Mouse (Mus musculus) G1E (cell line): ENCODE data around the gene Itpk1. TPM values are rescaled to one million over a fixed set of nuclear protein-coding genes. Genes with fewer than 3 reads are reported as not detected.
"Not testable (repeated sequence)": the region's sequence is repeated elsewhere in the genome, so short reads cannot be mapped to it uniquely, and the experiment has no call there.

Experiments
- ATAC-seq: 2 replicates; pipeline ENCODE4 v1.8.0; 2016; ENCODE audit warnings: mild to moderate bottlenecking; ENCODE audit not compliant: insufficient number of reproducible peaks, poor library complexity, low FRiP score, severe bottlenecking; ENCODE audit errors: extremely low read depth
- DNase-seq: peaks from one replicate; pipeline ENCODE4 v3.0.0; 2012; ENCODE audit warnings: low spot score
- H3K27me3 ChIP-seq: 2 replicates; pipeline ENCODE4 v1.6.1; 2012; ENCODE audit warnings: mild to moderate bottlenecking, low read length, inconsistent platforms; ENCODE audit not compliant: insufficient read depth
- H3K36me3 ChIP-seq: replicated peaks from 2 replicates; pipeline ENCODE3; 2012; ENCODE audit warnings: mild to moderate bottlenecking, inconsistent platforms
- H3K4me1 ChIP-seq: 2 replicates; pipeline ENCODE4 v1.6.1; 2012; ENCODE audit warnings: low read depth, low read length, inconsistent platforms, mixed read lengths; ENCODE audit not compliant: insufficient read depth
- H3K4me3 ChIP-seq: 2 replicates; pipeline ENCODE4 v1.5.1; 2012; ENCODE audit warnings: low read depth, mild to moderate bottlenecking, inconsistent platforms, low read length, moderate library complexity, mixed read lengths
- H3K9me3 ChIP-seq: replicated peaks from 2 replicates; pipeline ENCODE4 v1.6.1; 2012; ENCODE audit warnings: inconsistent platforms
- CTCF ChIP-seq: IDR thresholded peaks from 2 replicates; pipeline ENCODE4 v1.5.1; 2012; ENCODE audit warnings: low read depth, low read length, inconsistent platforms, mixed read lengths
- GATA1 ChIP-seq: IDR thresholded peaks from 2 replicates; pipeline ENCODE4 v1.6.1; 2012; ENCODE audit warnings: borderline replicate concordance, low read length, inconsistent platforms, mixed read lengths
- GATA2 ChIP-seq: IDR thresholded peaks from 2 replicates; pipeline ENCODE4 v1.6.1; 2012; ENCODE audit warnings: low read depth, low read length, inconsistent platforms, borderline replicate concordance
- POLR2AphosphoS5 ChIP-seq: IDR thresholded peaks from 2 replicates; pipeline ENCODE4 v1.6.1; 2012; ENCODE audit warnings: low read depth, low read length, inconsistent platforms; ENCODE audit not compliant: insufficient replicate concordance
- TAL1 ChIP-seq: conservative IDR thresholded peaks from 2 replicates; pipeline ENCODE4 v1.6.1; 2012; ENCODE audit warnings: low read depth, low read length, inconsistent platforms, mixed read lengths
- polyA plus RNA-seq: library from polyadenylated mRNA; stranded (reverse); fragments of >175 nt; gene quantifications from 2 replicates; pipeline ENCODE4 v1.2.3, GENCODE M21; 2012
- total RNA-seq, 2 experiments: library from RNA; stranded (forward) in 1 of 2; stranded (reverse) in 1 of 2; fragments of 200-1000 nt in 1 of 2; fragments of >200 nt in 1 of 2; fragmentation: Nextera tagmentation in 1 of 2; gene quantifications; 2 replicates each; pipeline ENCODE4 v1.2.3; 2014 to 2017

Itpk1 gene
- total and polyA plus RNA-seq, 3 experiments, result 2.5 to 6.4 (median 2.7) TPM

- no peaks in the 10 kb centered on the region for H3K4me1 ChIP-seq
- H3K27me3 ChIP-seq, result no peaks in the 10 kb centered on the region; the same call in 1 of the 2 replicates
- no peaks in the 10 kb centered on the region for H3K36me3 ChIP-seq
- DNase-seq, result no peak
- 0 out of 2 replicates have a peak, but pooled peaks cover 4% of the 10 kb centered on the region for H3K9me3 ChIP-seq
- ATAC-seq, result no peak
- H3K4me3 ChIP-seq, result no peak overlapping the region
- no peak for TF ChIP-seq POLR2AphosphoS5
- no peak for TF ChIP-seq CTCF
- no peak for TF ChIP-seq TAL1
- no peak for TF ChIP-seq GATA2
- no peak for TF ChIP-seq GATA1
Observed at GRCm38 (mm10) chr12:102633083-102633501, 71.6 kb downstream of the Itpk1 start.

GRCm38 (mm10) chr12:102631690-102632089 is 73.0 kb downstream of the Itpk1 start:
- H3K4me1 ChIP-seq, result no peaks in the 10 kb centered on the region
- TF ChIP-seq CTCF (no peak), GATA2 (no peak), GATA1 (no peak), TAL1 (no peak), POLR2AphosphoS5 (no peak)
- no peaks in the 10 kb centered on the region for H3K36me3 ChIP-seq
- 0 out of 2 replicates have a peak, but pooled peaks cover 4% of the 10 kb centered on the region for H3K9me3 ChIP-seq
- H3K4me3 ChIP-seq, result no peak overlapping the region
- no peak for DNase-seq
- no peaks in the 10 kb centered on the region for H3K27me3 ChIP-seq
- ATAC-seq, result no peak

DNA sequence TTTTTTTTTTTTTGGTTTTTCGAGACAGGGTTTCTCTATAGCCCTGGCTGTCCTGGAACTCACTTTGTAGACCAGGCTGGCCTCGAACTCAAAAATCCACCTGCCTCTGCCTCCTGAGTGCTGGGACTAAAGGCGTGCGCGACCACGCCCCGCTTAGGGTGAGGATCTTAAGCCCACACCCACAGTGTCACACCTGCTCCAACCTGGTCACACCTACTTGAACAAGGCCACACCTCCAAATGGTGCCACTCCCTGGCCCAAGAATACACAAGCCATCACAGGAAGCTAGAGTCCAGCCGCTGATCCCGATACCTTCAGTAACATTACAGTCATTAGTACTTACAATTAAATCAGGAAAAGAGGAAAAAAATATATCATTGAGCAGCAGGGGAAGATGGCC is 74.3 kb downstream of the Itpk1 start:
- H3K36me3 ChIP-seq, H3K27me3 ChIP-seq, DNase-seq, H3K4me1 ChIP-seq, H3K4me3 ChIP-seq, ATAC-seq, H3K9me3 ChIP-seq: not testable (repeated sequence)

- no peak for TF ChIP-seq GATA1
- TF ChIP-seq GATA2, result no peak
- H3K27me3 ChIP-seq, result no peaks in the 10 kb centered on the region; the same call in 1 of the 2 replicates
- ATAC-seq (no peak), DNase-seq (no peak)
- no peaks in the 10 kb centered on the region for H3K36me3 ChIP-seq
- no peak overlapping the region for H3K4me3 ChIP-seq
- no peaks in the 10 kb centered on the region for H3K9me3 ChIP-seq
- no peaks in the 10 kb centered on the region for H3K4me1 ChIP-seq
Observed at GRCm38 (mm10) chr12:102628221-102628620, 76.5 kb downstream of the Itpk1 start.

DNA sequence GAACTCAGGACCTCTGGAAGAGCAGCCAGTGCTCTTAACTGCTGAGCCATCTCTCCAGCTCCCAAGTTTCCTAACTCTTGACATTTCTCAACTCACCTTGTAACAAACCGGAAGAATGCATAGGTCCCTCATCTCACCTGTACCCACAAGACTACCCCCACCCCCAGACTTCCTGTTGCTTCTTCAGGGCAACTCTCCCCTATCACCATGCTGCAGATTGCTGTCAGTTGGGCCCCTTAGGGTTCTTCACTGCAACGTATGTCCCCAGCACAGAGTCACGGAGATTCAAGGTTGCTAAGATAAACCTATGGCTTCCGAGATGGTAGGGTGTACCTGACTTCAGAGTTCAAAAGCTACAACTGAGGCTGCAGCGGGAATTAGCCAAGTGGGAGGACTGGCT is 77.2 kb downstream of the Itpk1 start:
- no peaks in the 10 kb centered on the region for H3K9me3 ChIP-seq
- TF ChIP-seq GATA1 (no peak), POLR2AphosphoS5 (no peak), CTCF (no peak), TAL1 (no peak), GATA2 (no peak)
- no peak for DNase-seq
- peaks cover 4% of the 10 kb centered on the region for H3K36me3 ChIP-seq
- H3K27me3 ChIP-seq, result no peaks in the 10 kb centered on the region; the same call in 1 of the 2 replicates
- no peak overlapping the region for H3K4me3 ChIP-seq
- H3K4me1 ChIP-seq, result no peaks in the 10 kb centered on the region
- ATAC-seq, result no peak

- DNase-seq (no peak), ATAC-seq (no peak)
- Histone ChIP-seq H3K9me3 (no peaks in the 10 kb centered on the region), H3K27me3 (no peaks in the 10 kb centered on the region; the same call in 1 of the 2 replicates), H3K4me1 (no peaks in the 10 kb centered on the region), H3K4me3 (no peak overlapping the region), H3K36me3 (peaks cover 11% of the 10 kb centered on the region)
- no peak for TF ChIP-seq GATA2
- no peak for TF ChIP-seq TAL1
- TF ChIP-seq CTCF, result no peak
- no peak for TF ChIP-seq POLR2AphosphoS5
- TF ChIP-seq GATA1, result no peak
Observed at GRCm38 (mm10) chr12:102626841-102627240, 77.9 kb downstream of the Itpk1 start.

GRCm38 (mm10) chr12:102625717-102626116 is 79.0 kb downstream of the Itpk1 start:
- H3K36me3 ChIP-seq, result peaks cover 15% of the 10 kb centered on the region
- TF ChIP-seq GATA1 (no peak), GATA2 (no peak), CTCF (no peak), TAL1 (no peak), POLR2AphosphoS5 (no peak)
- H3K4me1 ChIP-seq, result no peaks in the 10 kb centered on the region
- DNase-seq (no peak), ATAC-seq (no peak)
- no peak overlapping the region for H3K4me3 ChIP-seq
- H3K9me3 ChIP-seq, result no peaks in the 10 kb centered on the region
- no peaks in the 10 kb centered on the region; the same call in 1 of the 2 replicates for H3K27me3 ChIP-seq
